Mouse (Mus musculus): ENCODE measurements at regions not wholly inside any gene's neighbourhood (a gene's known extent, or its start where the extent isn't known, plus 50 kb on each side); places are given as distances from the start of the nearest gene placed in this dataset.

GRCm38 (mm10) chr12:12668919-12669318 lies 272.8 kb downstream of the Mycn start:
- Histone ChIP-seq H3K9me3 (ENCODE audit: control insufficient read depth, low read depth, low read length) (no peaks in the 10 kb centered on the region), H3K27me3 (ENCODE audit: control insufficient read depth, insufficient read depth, low read length) (no peaks in the 10 kb centered on the region), H3K27ac (ENCODE audit: low read length) (no peak overlapping the region), H3K4me1 (ENCODE audit: control insufficient read depth, insufficient read depth, low read length) (no peaks in the 10 kb centered on the region; the same call in 1 of the 2 replicates), H3K4me3 (ENCODE audit: low read depth, low read length) (no peak overlapping the region), H3K9ac (replicated peaks; ENCODE audit: low read depth, low read length) (no peak overlapping the region), H3K4me2 (replicated peaks; ENCODE audit: low read depth, low read length) (no peak overlapping the region), H3K36me3 (ENCODE audit: control insufficient read depth, insufficient read depth, low read length) (no peaks in the 10 kb centered on the region)
- no peak for ATAC-seq (ENCODE audit: insufficient number of reproducible peaks, insufficient read depth, low FRiP score, low read depth)
- WGBS, result 75% methylated on average over 4 of the region's 4 CpGs

GRCm38 (mm10) chr12:12655611-12656010 lies 286.1 kb downstream of the Mycn start:
- Histone ChIP-seq H3K4me1 (ENCODE audit: control insufficient read depth, insufficient read depth, low read length) (no peaks in the 10 kb centered on the region), H3K27ac (ENCODE audit: low read length) (no peak overlapping the region), H3K9me3 (ENCODE audit: control insufficient read depth, low read depth, low read length) (no peaks in the 10 kb centered on the region; the same call in 1 of the 2 replicates), H3K4me2 (replicated peaks; ENCODE audit: low read depth, low read length) (no peak overlapping the region), H3K9ac (replicated peaks; ENCODE audit: low read depth, low read length) (no peak overlapping the region), H3K36me3 (ENCODE audit: control insufficient read depth, insufficient read depth, low read length) (no peaks in the 10 kb centered on the region), H3K27me3 (ENCODE audit: control insufficient read depth, insufficient read depth, low read length) (no peaks in the 10 kb centered on the region), H3K4me3 (ENCODE audit: low read depth, low read length) (no peak overlapping the region)
- ATAC-seq (ENCODE audit: insufficient number of reproducible peaks, insufficient read depth, low FRiP score, low read depth), result no peak
- 84% methylated on average over 8 of the region's 8 CpGs for WGBS

- H3K4me2 ChIP-seq (replicated peaks; ENCODE audit: low read depth, low read length), result no peak overlapping the region
- H3K4me1 ChIP-seq (ENCODE audit: control insufficient read depth, insufficient read depth, low read length), result no peaks in the 10 kb centered on the region
- H3K27me3 ChIP-seq (ENCODE audit: control insufficient read depth, insufficient read depth, low read length), result no peaks in the 10 kb centered on the region
- H3K36me3 ChIP-seq (ENCODE audit: control insufficient read depth, insufficient read depth, low read length), result no peaks in the 10 kb centered on the region
- no peak overlapping the region for H3K9ac ChIP-seq (replicated peaks; ENCODE audit: low read depth, low read length)
- ATAC-seq (ENCODE audit: insufficient number of reproducible peaks, insufficient read depth, low FRiP score, low read depth), result no peak
- no peak overlapping the region for H3K4me3 ChIP-seq (ENCODE audit: low read depth, low read length)
- no peak overlapping the region for H3K27ac ChIP-seq (ENCODE audit: low read length)
- H3K9me3 ChIP-seq (ENCODE audit: control insufficient read depth, low read depth, low read length), result no peaks in the 10 kb centered on the region; the same call in 1 of the 2 replicates
- 62% methylated on average over 10 of the region's 10 CpGs for WGBS
These were observed 286.5 kb downstream of the Mycn start for GRCm38 (mm10) chr12:12655184-12655583.

- H3K36me3 ChIP-seq (ENCODE audit: control insufficient read depth, insufficient read depth, low read length), result no peaks in the 10 kb centered on the region
- ATAC-seq (ENCODE audit: insufficient number of reproducible peaks, insufficient read depth, low FRiP score, low read depth), result no peak
- no peak overlapping the region for H3K9ac ChIP-seq (replicated peaks; ENCODE audit: low read depth, low read length)
- no peaks in the 10 kb centered on the region for H3K9me3 ChIP-seq (ENCODE audit: control insufficient read depth, low read depth, low read length)
- H3K27ac ChIP-seq (ENCODE audit: low read length), result no peak overlapping the region
- WGBS, result 58% methylated on average over 7 of the region's 7 CpGs
- H3K27me3 ChIP-seq (ENCODE audit: control insufficient read depth, insufficient read depth, low read length), result no peaks in the 10 kb centered on the region
- H3K4me1 ChIP-seq (ENCODE audit: control insufficient read depth, insufficient read depth, low read length), result no peaks in the 10 kb centered on the region
- no peak overlapping the region for H3K4me2 ChIP-seq (replicated peaks; ENCODE audit: low read depth, low read length)
- no peak overlapping the region for H3K4me3 ChIP-seq (ENCODE audit: low read depth, low read length)
These were observed 289.4 kb downstream of the Mycn start for GRCm38 (mm10) chr12:12652361-12652760.

GRCm38 (mm10) chr12:12650309-12650708 lies 291.4 kb downstream of the Mycn start:
- H3K36me3 ChIP-seq (ENCODE audit: control insufficient read depth, insufficient read depth, low read length), result no peaks in the 10 kb centered on the region
- no peaks in the 10 kb centered on the region for H3K4me1 ChIP-seq (ENCODE audit: control insufficient read depth, insufficient read depth, low read length)
- H3K4me2 ChIP-seq (replicated peaks; ENCODE audit: low read depth, low read length), result no peak overlapping the region
- ATAC-seq (ENCODE audit: insufficient number of reproducible peaks, insufficient read depth, low FRiP score, low read depth), result no peak
- no peak overlapping the region for H3K4me3 ChIP-seq (ENCODE audit: low read depth, low read length)
- H3K27ac ChIP-seq (ENCODE audit: low read length), result no peak overlapping the region
- no peaks in the 10 kb centered on the region for H3K9me3 ChIP-seq (ENCODE audit: control insufficient read depth, low read depth, low read length)
- no peaks in the 10 kb centered on the region for H3K27me3 ChIP-seq (ENCODE audit: control insufficient read depth, insufficient read depth, low read length)
- H3K9ac ChIP-seq (replicated peaks; ENCODE audit: low read depth, low read length), result no peak overlapping the region
- 100% methylated on average over 1 of the region's 1 CpGs for WGBS

- no peaks in the 10 kb centered on the region for H3K36me3 ChIP-seq (ENCODE audit: control insufficient read depth, insufficient read depth, low read length)
- H3K4me2 ChIP-seq (replicated peaks; ENCODE audit: low read depth, low read length), result no peak overlapping the region
- no peaks in the 10 kb centered on the region for H3K9me3 ChIP-seq (ENCODE audit: control insufficient read depth, low read depth, low read length)
- no peaks in the 10 kb centered on the region for H3K27me3 ChIP-seq (ENCODE audit: control insufficient read depth, insufficient read depth, low read length)
- 53% methylated on average over 6 of the region's 6 CpGs for WGBS
- no peak overlapping the region for H3K9ac ChIP-seq (replicated peaks; ENCODE audit: low read depth, low read length)
- no peak overlapping the region for H3K27ac ChIP-seq (ENCODE audit: low read length)
- no peak for ATAC-seq (ENCODE audit: insufficient number of reproducible peaks, insufficient read depth, low FRiP score, low read depth)
- no peak overlapping the region for H3K4me3 ChIP-seq (ENCODE audit: low read depth, low read length)
- H3K4me1 ChIP-seq (ENCODE audit: control insufficient read depth, insufficient read depth, low read length), result no peaks in the 10 kb centered on the region
These were observed 294.2 kb downstream of the Mycn start for GRCm38 (mm10) chr12:12647467-12647866.

- ATAC-seq (ENCODE audit: insufficient number of reproducible peaks, insufficient read depth, low FRiP score, low read depth), result no peak
- WGBS, result 87% methylated on average over 4 of the region's 4 CpGs
- no peaks in the 10 kb centered on the region for H3K9me3 ChIP-seq (ENCODE audit: control insufficient read depth, low read depth, low read length)
These were observed 296.5 kb downstream of the Mycn start for GRCm38 (mm10) chr12:12645183-12645582.

GRCm38 (mm10) chr12:12643247-12643963 lies 298.3 kb downstream of the Mycn start:
- no peak overlapping the region for H3K9ac ChIP-seq (replicated peaks; ENCODE audit: low read depth, low read length)
- no peaks in the 10 kb centered on the region for H3K36me3 ChIP-seq (ENCODE audit: control insufficient read depth, insufficient read depth, low read length)
- H3K4me2 ChIP-seq (replicated peaks; ENCODE audit: low read depth, low read length), result no peak overlapping the region
- H3K27ac ChIP-seq (ENCODE audit: low read length), result no peak overlapping the region
- WGBS, result 72% methylated on average over 11 of the region's 11 CpGs
- no peak overlapping the region for H3K4me3 ChIP-seq (ENCODE audit: low read depth, low read length)
- no peaks in the 10 kb centered on the region for H3K27me3 ChIP-seq (ENCODE audit: control insufficient read depth, insufficient read depth, low read length)
- ATAC-seq (ENCODE audit: insufficient number of reproducible peaks, insufficient read depth, low FRiP score, low read depth), result no peak
- H3K4me1 ChIP-seq (ENCODE audit: control insufficient read depth, insufficient read depth, low read length), result no peaks in the 10 kb centered on the region
- H3K9me3 ChIP-seq (ENCODE audit: control insufficient read depth, low read depth, low read length), result no peaks in the 10 kb centered on the region

More at GRCm38 (mm10) chr12:12645183-12645582, 296.5 kb downstream of the Mycn start:
- Histone ChIP-seq H3K27ac (ENCODE audit: low read length) (no peak overlapping the region), H3K9ac (replicated peaks; ENCODE audit: low read depth, low read length) (no peak overlapping the region), H3K36me3 (ENCODE audit: control insufficient read depth, insufficient read depth, low read length) (no peaks in the 10 kb centered on the region), H3K4me2 (replicated peaks; ENCODE audit: low read depth, low read length) (no peak overlapping the region), H3K27me3 (ENCODE audit: control insufficient read depth, insufficient read depth, low read length) (no peaks in the 10 kb centered on the region), H3K4me3 (ENCODE audit: low read depth, low read length) (no peak overlapping the region), H3K4me1 (ENCODE audit: control insufficient read depth, insufficient read depth, low read length) (no peaks in the 10 kb centered on the region)

GRCm38 (mm10) chr12:12635308-12635707 lies 306.4 kb downstream of the Mycn start:
- no peak for ATAC-seq (ENCODE audit: insufficient number of reproducible peaks, insufficient read depth, low FRiP score, low read depth)
- Histone ChIP-seq H3K4me3 (ENCODE audit: low read depth, low read length) (no peak overlapping the region), H3K27me3 (ENCODE audit: control insufficient read depth, insufficient read depth, low read length) (no peaks in the 10 kb centered on the region), H3K4me2 (replicated peaks; ENCODE audit: low read depth, low read length) (no peak overlapping the region), H3K36me3 (ENCODE audit: control insufficient read depth, insufficient read depth, low read length) (no peaks in the 10 kb centered on the region), H3K27ac (ENCODE audit: low read length) (no peak overlapping the region), H3K9ac (replicated peaks; ENCODE audit: low read depth, low read length) (no peak overlapping the region), H3K4me1 (ENCODE audit: control insufficient read depth, insufficient read depth, low read length) (no peaks in the 10 kb centered on the region), H3K9me3 (ENCODE audit: control insufficient read depth, low read depth, low read length) (no peaks in the 10 kb centered on the region)
- 90% methylated on average over 3 of the region's 3 CpGs for WGBS

Data from stomach, embryonic 14.5 days (tissue).